Mouse (Mus musculus): Measurements from ENCODE around the gene Pex11b.
"Not testable (repeated sequence)": the region's sequence is repeated elsewhere in the genome, so short reads cannot be mapped to it uniquely, and the experiment has no call there.

Pex11b gene

GRCm38 (mm10) chr3:96675171-96675570 is 40.0 kb downstream of the Pex11b start:
- DNase-seq (ENCODE audit: low spot score) = no peak

- DNase-seq (ENCODE audit: low spot score) = no peak
These were observed 40.5 kb downstream of the Pex11b start for GRCm38 (mm10) chr3:96675690-96676089.

- no peak for DNase-seq (ENCODE audit: low spot score)
These were observed 43.3 kb downstream of the Pex11b start for GRCm38 (mm10) chr3:96678456-96678855.

- DNase-seq (ENCODE audit: low spot score) = no peak
These were observed 44.0 kb downstream of the Pex11b start for GRCm38 (mm10) chr3:96679159-96679674.

- DNase-seq (ENCODE audit: low spot score) = no peak
These were observed 45.2 kb downstream of the Pex11b start for GRCm38 (mm10) chr3:96680269-96680956.

GRCm38 (mm10) chr3:96683496-96683895 is 48.3 kb downstream of the Pex11b start:
- no peak for DNase-seq (ENCODE audit: low spot score)

- no peak for DNase-seq (ENCODE audit: low spot score)
These were observed 49.1 kb downstream of the Pex11b start for GRCm38 (mm10) chr3:96684151-96684821.

GRCm38 (mm10) chr3:96684822-96685156 is 49.6 kb downstream of the Pex11b start:
- DNase-seq (ENCODE audit: low spot score) = no peak

GRCm38 (mm10) chr3:96686057-96686456 is 50.9 kb downstream of the Pex11b start:
- not testable (repeated sequence) for DNase-seq (ENCODE audit: low spot score)

GRCm38 (mm10) chr3:96688854-96689253 is 53.7 kb downstream of the Pex11b start:
- no peak for DNase-seq (ENCODE audit: low spot score)

- DNase-seq (ENCODE audit: low spot score) = no peak
These were observed 55.1 kb downstream of the Pex11b start for GRCm38 (mm10) chr3:96690298-96690697.

- peak; percentile 60 for DNase-seq (ENCODE audit: low spot score)
These were observed 57.3 kb downstream of the Pex11b start for GRCm38 (mm10) chr3:96692506-96692905.

- DNase-seq (ENCODE audit: low spot score) = no peak
These were observed 58.4 kb downstream of the Pex11b start for GRCm38 (mm10) chr3:96693579-96693978.

Data from retina, embryonic 14.5 days (tissue).